Mouse (Mus musculus): ENCODE data around the gene Frmpd2.

DNA sequence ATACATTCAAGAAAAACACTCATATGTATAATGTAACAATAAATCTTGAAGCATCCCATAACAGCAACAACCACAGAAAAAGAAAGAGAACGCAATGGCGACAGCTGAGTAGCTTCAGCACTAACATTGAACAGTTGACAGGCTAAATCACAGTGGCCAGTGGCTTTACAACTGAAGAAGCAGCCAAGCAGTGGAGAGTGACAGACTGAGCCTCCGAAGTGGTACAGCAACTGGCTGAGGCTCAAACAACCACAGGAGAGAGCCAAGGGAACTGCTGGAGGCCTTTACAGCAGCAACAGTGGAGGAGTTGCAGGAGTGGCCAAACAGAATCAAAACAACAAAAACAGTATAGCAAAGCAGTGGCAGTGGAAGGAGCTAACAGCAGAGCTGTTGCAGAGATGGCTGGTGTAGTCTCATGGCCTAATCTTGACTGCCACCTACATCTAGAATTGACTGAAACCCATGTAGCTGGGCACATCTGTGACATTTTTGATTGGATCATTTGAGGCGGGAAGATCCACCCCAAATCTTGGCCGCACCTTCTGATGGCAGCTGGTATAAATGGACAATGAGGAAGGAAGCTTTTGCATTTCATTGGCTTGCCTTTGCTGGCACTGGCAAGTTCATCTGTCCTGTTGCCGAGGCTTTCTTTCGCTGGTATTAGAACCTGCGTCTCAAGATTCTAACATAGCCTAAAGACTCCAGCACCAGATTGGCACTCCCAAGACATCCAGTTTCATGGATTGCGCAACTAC lies 127.1 kb downstream of the Frmpd2 start:
- TF ChIP-seq CTCF (IDR thresholded peaks at IDR 0.05; ENCODE audit: low read depth, low read length) (no peak), POLR2A (IDR thresholded peaks at IDR 0.05; ENCODE audit: insufficient read depth, low read length) (no peak), EP300 (IDR thresholded peaks at IDR 0.05; ENCODE audit: insufficient read depth, low read depth, low read length) (no peak)

All from ES-Bruce4 (cell line).